Mouse (Mus musculus) thymus, postnatal 4 days (tissue): Measurements from ENCODE around the gene Tceal1.

Source experiments
- DNase-seq: peaks from one replicate; pipeline ENCODE4 v3.0.0; 2021

Gene Tceal1

GRCm38 (mm10) chrX:136755464-136755863 is 47.7 kb downstream of the Tceal1 start:
- DNase-seq = no peak
